Mouse (Mus musculus): ENCODE results near the gene Macrod2.

- TF ChIP-seq CTCF (IDR thresholded peaks at IDR 0.05), result no peak
- no peak for TF ChIP-seq EP300 (IDR thresholded peaks at IDR 0.05)
Measured at GRCm38 (mm10) chr2:140534583-140534982, 139.5 kb downstream of the Macrod2 start.

Data from lung, postnatal 0 days (tissue).